Mouse (Mus musculus) hindbrain, embryonic 15.5 days (tissue): ENCODE measurements around the gene Ifna15. TPM values are rescaled to one million over a fixed set of nuclear protein-coding genes. Genes with fewer than 3 reads are reported as not detected.

Source experiments
- ATAC-seq: fragments of 200-750 bp; cut with Nextera tagmentation; 2 replicates; pipeline ENCODE4 v1.8.0; 2017; ENCODE audit warnings: low read depth, moderate number of reproducible peaks, moderate TSS enrichment; ENCODE audit not compliant: low FRiP score
- H3K27ac ChIP-seq: fragments of 300-500 bp; sonication (generic); replicated peaks from 2 replicates; pipeline ENCODE4 v1.5.1; 2015; ENCODE audit warnings: mild to moderate bottlenecking, inconsistent platforms
- H3K27me3 ChIP-seq: fragments of 300-500 bp; sonication (generic); 2 replicates; pipeline ENCODE4 v1.6.1; 2015; ENCODE audit warnings: control low read depth, inconsistent platforms
- H3K36me3 ChIP-seq: fragments of 300-500 bp; sonication (generic); 2 replicates; pipeline ENCODE4 v1.6.1; 2015; ENCODE audit warnings: control low read depth, inconsistent platforms
- H3K4me1 ChIP-seq: fragments of 300-500 bp; sonication (generic); replicated peaks from 2 replicates; pipeline ENCODE4 v1.6.1; 2015; ENCODE audit warnings: control low read depth, inconsistent platforms
- H3K4me2 ChIP-seq: fragments of 300-500 bp; sonication (generic); 2 replicates; pipeline ENCODE4 v1.6.1; 2015; ENCODE audit warnings: moderate library complexity, mild to moderate bottlenecking, inconsistent platforms
- H3K4me3 ChIP-seq: fragments of 300-500 bp; sonication (generic); 2 replicates; pipeline ENCODE4 v1.5.1; 2015; ENCODE audit warnings: mild to moderate bottlenecking, inconsistent platforms
- H3K9ac ChIP-seq: fragments of 300-500 bp; sonication (generic); 2 replicates; pipeline ENCODE4 v1.6.1; 2015; ENCODE audit warnings: inconsistent platforms
- H3K9me3 ChIP-seq: fragments of 300-500 bp; sonication (generic); 2 replicates; pipeline ENCODE4 v1.6.1; 2016; ENCODE audit warnings: control low read depth, inconsistent platforms
- WGBS: fragments of 180-500 bp; shearing (Covaris S2); methylation state at CpG from one replicate; pipeline ENCODE4 v1.1.7; 2015; 5-methylcytosine and 5-hydroxymethylcytosine counted together
- polyA plus RNA-seq: library from polyadenylated mRNA; unstranded; fragments of >200 nt; fragmentation: Nextera tagmentation; extraction: Ambion mirVana; gene quantifications from 2 replicates; pipeline ENCODE4 v1.2.1, GENCODE M21; 2015

Gene Ifna15
- polyA plus RNA-seq, 1 experiment from 2014 or later = not detected

DNA sequence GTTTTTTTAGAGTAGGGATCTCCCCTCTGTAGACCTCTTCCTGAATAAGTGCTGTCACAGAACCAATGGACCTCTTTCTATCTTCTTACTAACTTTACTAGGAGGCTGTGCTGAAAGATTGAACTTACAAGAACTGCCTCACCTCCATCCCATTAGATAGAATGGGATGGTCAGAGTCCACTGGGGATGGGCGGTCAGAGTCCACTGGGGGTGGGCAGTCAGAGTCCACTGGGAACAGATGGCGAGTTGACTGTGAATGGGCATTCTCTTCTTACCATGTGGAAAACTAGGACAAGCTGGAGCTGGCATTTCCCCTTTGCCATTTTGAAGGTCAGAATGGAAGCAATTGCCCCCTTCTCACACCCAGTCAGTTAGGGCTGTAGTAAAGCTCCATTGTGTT lies 24.5 kb downstream of the Ifna15 start:
- WGBS = 82% methylated on average over 2 of the region's 2 CpGs
- H3K4me2 ChIP-seq = no peak overlapping the region
- ATAC-seq = no peak
- no peaks in the 10 kb centered on the region for H3K9me3 ChIP-seq
- no peaks in the 10 kb centered on the region for H3K36me3 ChIP-seq
- no peak overlapping the region for H3K9ac ChIP-seq
- no peak overlapping the region for H3K27ac ChIP-seq
- no peak overlapping the region for H3K4me3 ChIP-seq
- no peaks in the 10 kb centered on the region for H3K4me1 ChIP-seq
- H3K27me3 ChIP-seq = no peaks in the 10 kb centered on the region

DNA sequence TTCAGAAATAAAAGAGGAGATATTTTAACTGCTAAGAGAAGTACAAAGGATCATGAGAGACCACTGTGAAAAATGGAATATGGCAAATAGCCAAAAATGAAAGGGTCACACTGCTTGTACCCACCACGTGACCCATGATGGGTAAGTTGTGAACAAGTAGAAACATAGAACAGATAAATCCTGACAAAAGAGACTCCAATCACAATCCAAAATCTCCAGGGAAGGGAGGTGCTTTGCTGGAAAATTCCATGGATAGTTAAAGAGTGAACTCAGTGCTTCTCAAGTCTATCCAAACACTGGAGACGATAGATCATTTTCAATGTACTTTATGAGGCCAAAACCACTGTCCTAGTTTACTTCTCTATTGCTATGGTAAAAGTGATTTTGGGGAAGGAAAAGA lies 27.2 kb downstream of the Ifna15 start:
- H3K4me1 ChIP-seq = no peaks in the 10 kb centered on the region
- no peaks in the 10 kb centered on the region for H3K27me3 ChIP-seq
- no peak overlapping the region for H3K9ac ChIP-seq
- H3K36me3 ChIP-seq = no peaks in the 10 kb centered on the region
- H3K4me2 ChIP-seq = no peak overlapping the region
- ATAC-seq = no peak
- H3K27ac ChIP-seq = no peak overlapping the region
- H3K4me3 ChIP-seq = no peak overlapping the region
- no peaks in the 10 kb centered on the region for H3K9me3 ChIP-seq
- 91% methylated on average over 2 of the region's 2 CpGs for WGBS

DNA sequence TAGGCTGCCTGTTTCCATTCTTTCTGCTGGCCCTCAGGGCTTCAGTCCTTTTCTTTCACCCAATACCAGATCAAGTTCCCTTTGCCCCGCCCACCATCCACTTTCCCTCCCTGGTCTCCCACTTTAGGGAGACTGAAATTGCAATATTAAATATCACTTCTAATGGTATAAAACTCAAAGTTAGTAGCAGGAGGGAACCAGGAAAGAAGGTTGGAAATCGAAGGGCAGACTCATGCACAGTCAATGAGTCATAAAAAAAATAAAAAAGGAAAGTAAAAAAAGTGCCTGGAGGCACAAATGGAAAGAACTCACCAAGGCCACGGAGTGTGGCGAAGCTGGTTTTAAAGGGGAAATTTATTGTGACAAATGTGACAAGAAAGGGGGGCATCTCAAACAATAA lies 27.8 kb downstream of the Ifna15 start:
- no peaks in the 10 kb centered on the region for H3K36me3 ChIP-seq
- H3K9ac ChIP-seq = no peak overlapping the region
- no peaks in the 10 kb centered on the region for H3K9me3 ChIP-seq
- no peak overlapping the region for H3K4me2 ChIP-seq
- WGBS = 77% methylated on average over 4 of the region's 4 CpGs
- H3K4me3 ChIP-seq = no peak overlapping the region
- no peaks in the 10 kb centered on the region for H3K4me1 ChIP-seq
- H3K27ac ChIP-seq = no peak overlapping the region
- H3K27me3 ChIP-seq = no peaks in the 10 kb centered on the region
- ATAC-seq = no peak

DNA sequence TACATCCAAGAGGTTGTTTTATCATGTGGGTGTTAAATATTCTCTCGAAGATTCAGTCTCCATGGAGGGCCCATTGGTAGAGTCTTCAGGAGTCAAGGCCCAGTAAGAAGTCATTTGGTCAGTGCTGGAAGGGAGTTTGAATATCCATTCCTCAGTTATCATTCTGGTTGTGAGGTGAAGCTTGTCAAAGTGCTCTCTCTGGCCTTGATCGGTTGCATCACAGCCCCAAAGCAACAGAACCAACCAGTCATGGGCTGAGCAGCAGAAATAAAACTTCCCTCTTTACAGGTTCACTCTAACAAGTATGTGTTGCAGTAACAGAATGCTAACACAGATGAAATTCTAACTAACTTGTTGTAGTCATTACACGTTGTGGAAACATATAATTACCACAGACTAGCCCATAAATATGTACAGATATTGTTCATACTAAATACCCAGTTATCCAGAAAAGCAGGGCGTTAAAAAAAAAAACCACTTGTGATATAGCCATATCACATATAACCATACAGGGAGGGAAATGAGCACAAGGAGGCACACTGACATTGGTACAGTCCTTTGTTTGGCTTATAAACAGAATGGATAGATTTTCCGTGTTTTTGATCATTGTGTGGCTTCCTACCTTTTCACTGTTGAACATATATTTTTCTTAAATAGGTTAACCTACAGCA lies 31.5 kb downstream of the Ifna15 start:
- H3K36me3 ChIP-seq = no peaks in the 10 kb centered on the region
- H3K9ac ChIP-seq = no peak overlapping the region
- no peak overlapping the region for H3K27ac ChIP-seq
- H3K4me3 ChIP-seq = no peak overlapping the region
- H3K27me3 ChIP-seq = no peaks in the 10 kb centered on the region
- H3K9me3 ChIP-seq = no peaks in the 10 kb centered on the region
- 89% methylated on average over 5 of the region's 5 CpGs for WGBS
- H3K4me2 ChIP-seq = no peak overlapping the region
- no peak for ATAC-seq
- H3K4me1 ChIP-seq = no peaks in the 10 kb centered on the region

DNA sequence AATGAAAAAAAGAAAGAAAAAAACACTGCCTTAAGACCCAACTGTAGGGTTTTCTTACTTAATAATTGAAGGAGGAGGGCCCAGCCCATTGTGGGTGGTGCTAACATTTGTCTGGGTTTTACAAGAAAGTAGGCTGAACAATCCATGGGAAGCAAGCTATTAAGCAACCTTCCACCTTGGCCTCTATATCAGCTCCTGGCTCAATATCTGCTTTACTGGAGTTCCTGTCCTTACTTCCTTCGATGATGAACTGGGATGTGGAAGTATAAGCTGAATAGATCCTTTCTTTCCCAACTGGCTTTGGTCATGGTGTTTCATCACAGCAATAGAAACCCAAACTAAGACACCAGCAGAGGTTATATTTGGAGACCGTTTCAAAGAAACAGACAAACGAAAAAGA lies 32.7 kb downstream of the Ifna15 start:
- no peak for ATAC-seq
- Histone ChIP-seq H3K27ac (no peak overlapping the region), H3K4me1 (no peaks in the 10 kb centered on the region), H3K4me3 (no peak overlapping the region), H3K36me3 (no peaks in the 10 kb centered on the region), H3K9ac (no peak overlapping the region), H3K4me2 (no peak overlapping the region), H3K27me3 (no peaks in the 10 kb centered on the region), H3K9me3 (no peaks in the 10 kb centered on the region)
- 90% methylated on average over 3 of the region's 3 CpGs for WGBS

DNA sequence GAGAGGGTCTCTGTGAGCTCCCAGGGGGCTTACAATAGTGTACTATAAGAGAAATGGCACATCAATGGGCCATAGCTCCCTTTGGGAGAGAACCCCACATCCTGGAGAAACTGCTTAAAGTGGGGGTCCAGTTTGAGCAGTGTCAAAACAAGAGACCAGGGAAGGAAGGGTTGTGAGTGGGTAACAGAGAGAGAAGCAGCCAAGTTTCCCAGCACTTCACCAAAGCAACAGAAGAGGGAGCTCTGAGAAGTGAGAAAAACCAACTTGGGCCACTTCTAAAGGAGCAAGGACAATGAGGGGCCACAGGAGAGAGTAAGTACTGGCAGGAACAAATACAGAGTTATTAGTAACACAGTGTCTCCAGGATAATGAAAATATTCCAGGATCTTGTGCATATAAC lies 34.8 kb downstream of the Ifna15 start:
- no peaks in the 10 kb centered on the region for H3K4me1 ChIP-seq
- H3K4me2 ChIP-seq = no peak overlapping the region
- no peaks in the 10 kb centered on the region for H3K9me3 ChIP-seq
- no peak overlapping the region for H3K9ac ChIP-seq
- no peaks in the 10 kb centered on the region for H3K36me3 ChIP-seq
- ATAC-seq = no peak
- H3K27ac ChIP-seq = no peak overlapping the region
- no peaks in the 10 kb centered on the region for H3K27me3 ChIP-seq
- no peak overlapping the region for H3K4me3 ChIP-seq

DNA sequence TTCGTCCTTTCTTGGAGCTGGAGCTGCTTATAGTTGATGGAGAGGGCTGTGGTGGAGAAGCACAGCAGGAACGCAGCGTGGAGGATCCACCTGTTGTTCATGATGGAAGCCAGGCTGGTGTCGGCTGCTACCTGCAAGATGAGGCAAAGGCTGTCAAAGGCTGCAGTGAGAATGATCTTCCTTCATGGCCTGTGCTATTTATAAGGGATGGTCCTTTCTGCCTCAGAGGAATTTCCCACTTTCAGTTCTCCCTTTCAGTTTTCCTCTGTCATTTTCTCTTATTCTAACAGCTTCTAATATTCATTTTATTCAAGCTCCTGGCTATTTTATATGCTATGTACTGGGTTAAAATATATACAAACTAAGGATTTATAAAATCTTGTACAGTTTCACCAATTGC lies 35.4 kb downstream of the Ifna15 start, which contains the start of gene Ifnb1:
TSS of gene Ifnb1 (minus strand) at position 101 of the 400 bp plus-strand sequence.
- Histone ChIP-seq H3K9ac (no peak within 1 kb of the TSS), H3K27ac (no peak within 1 kb of the TSS), H3K9me3 (no peaks in the 10 kb centered on the region), H3K4me2 (no peak within 1 kb of the TSS), H3K4me3 (no peak within 1 kb of the TSS), H3K36me3 (no peaks in the 10 kb centered on the region), H3K4me1 (no peaks in the 10 kb centered on the region), H3K27me3 (no peaks in the 10 kb centered on the region)
- ATAC-seq = no peak
- 94% methylated on average over 4 of the region's 4 CpGs for WGBS

DNA sequence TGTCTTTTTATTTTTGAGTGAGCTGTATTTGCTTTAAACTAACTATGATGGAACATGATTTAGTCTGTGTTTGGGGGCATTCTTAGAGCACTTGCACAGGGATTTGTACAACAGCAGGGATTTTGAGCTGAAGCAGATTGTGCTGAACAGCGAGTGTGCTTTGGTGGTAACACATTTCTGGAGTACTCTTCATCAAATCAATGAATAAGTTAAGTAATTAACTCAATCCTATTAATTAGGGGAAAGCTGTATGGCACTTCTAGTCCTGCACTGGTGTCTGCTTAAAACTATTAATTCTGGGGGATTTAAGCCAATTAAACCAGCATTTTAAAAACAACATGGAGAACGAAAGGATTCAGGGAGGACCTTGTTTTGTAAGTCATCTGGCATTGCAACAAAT lies 40.1 kb downstream of the Ifna15 start:
- Histone ChIP-seq H3K4me2 (no peak overlapping the region), H3K36me3 (no peaks in the 10 kb centered on the region), H3K9me3 (no peaks in the 10 kb centered on the region), H3K27me3 (no peaks in the 10 kb centered on the region), H3K4me3 (no peak overlapping the region), H3K27ac (no peak overlapping the region), H3K9ac (no peak overlapping the region), H3K4me1 (no peaks in the 10 kb centered on the region)
- 86% methylated on average over 2 of the region's 2 CpGs for WGBS
- ATAC-seq = no peak

DNA sequence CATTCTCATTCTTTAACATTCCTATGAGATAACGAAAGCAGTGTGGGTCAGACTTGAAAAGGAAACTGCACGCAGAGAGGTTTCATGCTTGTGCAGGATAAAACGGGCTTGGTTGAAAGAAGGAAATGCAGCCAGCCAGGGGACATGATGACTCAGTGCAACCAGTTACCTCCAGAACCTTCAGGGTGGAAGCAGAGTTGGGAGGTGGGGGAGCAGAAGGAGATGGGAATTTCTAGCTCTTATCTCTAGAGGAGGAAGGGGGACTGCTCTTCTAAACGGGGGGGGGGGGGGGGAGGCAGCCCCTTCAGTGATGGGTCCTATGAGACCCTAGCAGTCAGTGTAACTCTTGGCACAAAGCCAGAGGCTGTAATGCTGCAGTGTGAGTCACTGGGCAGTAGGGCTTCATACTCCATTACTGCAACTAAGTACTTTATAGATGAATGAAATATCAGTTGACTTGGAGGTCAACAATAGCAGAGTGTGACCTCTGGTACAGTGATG lies 42.3 kb downstream of the Ifna15 start:
- Histone ChIP-seq H3K27me3 (no peaks in the 10 kb centered on the region), H3K4me2 (no peak overlapping the region), H3K4me1 (no peaks in the 10 kb centered on the region), H3K9ac (no peak overlapping the region), H3K4me3 (no peak overlapping the region), H3K36me3 (no peaks in the 10 kb centered on the region), H3K9me3 (no peaks in the 10 kb centered on the region), H3K27ac (no peak overlapping the region)
- no peak for ATAC-seq
- 54% methylated on average over 4 of the region's 4 CpGs for WGBS

DNA sequence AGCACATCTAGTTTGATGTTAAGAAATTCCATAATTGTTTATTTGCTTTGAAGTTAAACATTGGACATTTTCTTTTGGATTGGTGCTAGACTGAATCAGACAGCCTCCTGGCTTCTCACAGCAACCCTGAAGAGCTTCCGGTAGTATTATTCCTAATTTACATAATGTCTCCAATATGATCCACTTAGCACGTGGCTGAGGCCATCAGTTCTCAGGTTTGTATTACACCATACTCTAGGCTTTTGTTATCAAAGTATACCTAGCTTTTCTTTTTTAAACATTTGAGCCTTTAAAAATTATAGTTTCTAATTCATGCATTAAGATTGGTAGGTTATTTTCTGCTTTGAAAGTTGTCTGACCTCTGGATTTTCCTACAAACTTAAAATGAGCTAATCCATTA lies 42.8 kb downstream of the Ifna15 start:
- WGBS = 52% methylated on average over 2 of the region's 2 CpGs
- Histone ChIP-seq H3K9ac (no peak overlapping the region), H3K4me2 (no peak overlapping the region), H3K4me3 (no peak overlapping the region), H3K27me3 (no peaks in the 10 kb centered on the region), H3K36me3 (no peaks in the 10 kb centered on the region), H3K9me3 (no peaks in the 10 kb centered on the region), H3K27ac (no peak overlapping the region), H3K4me1 (no peaks in the 10 kb centered on the region)
- no peak for ATAC-seq

DNA sequence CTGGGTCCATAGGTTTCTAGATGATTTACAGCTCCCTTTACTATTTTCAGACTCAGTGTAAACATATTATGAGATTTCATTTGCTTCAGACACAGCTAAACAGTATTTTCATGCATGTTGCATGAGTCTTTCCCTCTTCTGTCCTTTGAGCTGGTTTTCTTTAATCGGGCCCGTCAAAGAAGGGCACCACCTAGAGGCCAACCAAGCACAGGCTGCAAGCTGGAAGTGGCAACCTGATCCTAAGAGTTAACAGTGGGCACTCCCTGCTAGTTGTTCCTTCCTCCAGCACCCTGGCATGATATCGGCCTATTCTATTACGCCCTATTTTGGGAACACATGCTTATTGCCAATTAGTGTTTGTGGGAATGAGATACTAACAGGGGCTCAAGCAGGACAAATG lies 43.6 kb downstream of the Ifna15 start:
- no peaks in the 10 kb centered on the region for H3K4me1 ChIP-seq
- no peak overlapping the region for H3K9ac ChIP-seq
- H3K36me3 ChIP-seq = no peaks in the 10 kb centered on the region
- whole genome bisulfite sequencing = 47% methylated on average over 4 of the region's 4 CpGs
- no peak overlapping the region for H3K4me3 ChIP-seq
- no peak overlapping the region for H3K27ac ChIP-seq
- no peak overlapping the region for H3K4me2 ChIP-seq
- H3K9me3 ChIP-seq = no peaks in the 10 kb centered on the region
- no peaks in the 10 kb centered on the region for H3K27me3 ChIP-seq
- ATAC-seq = no peak

DNA sequence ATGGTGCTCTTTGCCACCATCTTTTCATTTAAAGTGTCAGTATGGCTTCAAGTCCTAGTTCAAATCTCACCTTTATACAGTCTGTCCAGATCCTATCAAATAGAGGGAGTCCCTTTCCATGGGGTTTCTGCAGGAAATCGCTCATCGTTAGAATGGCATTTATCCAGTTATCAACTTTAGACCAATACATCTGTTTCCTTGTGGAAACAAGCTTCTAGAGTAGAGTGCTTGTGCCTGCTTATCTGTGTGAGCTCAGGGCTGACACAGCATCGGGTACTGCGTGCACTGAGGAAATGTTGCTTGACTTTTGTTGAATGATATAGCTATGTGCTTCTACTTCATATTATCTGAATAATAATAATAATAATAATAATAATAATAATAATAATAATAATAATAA lies 44.3 kb downstream of the Ifna15 start:
- Histone ChIP-seq H3K9me3 (no peaks in the 10 kb centered on the region), H3K36me3 (no peaks in the 10 kb centered on the region), H3K4me3 (no peak overlapping the region), H3K4me1 (no peaks in the 10 kb centered on the region), H3K27ac (no peak overlapping the region), H3K9ac (no peak overlapping the region), H3K4me2 (no peak overlapping the region), H3K27me3 (no peaks in the 10 kb centered on the region)
- WGBS = 97% methylated on average over 4 of the region's 4 CpGs
- ATAC-seq = no peak
